Mouse (Mus musculus): ENCODE measurements at regions not wholly inside any gene's neighbourhood (a gene's known extent, or its start where the extent isn't known, plus 50 kb on each side); places are given as distances from the start of the nearest gene placed in this dataset.

- no peak for ATAC-seq (replicated peaks; ENCODE audit: poor library complexity)
Observed at GRCm38 (mm10) chr9:94386190-94386589, 151.7 kb downstream of the 1190002N15Rik start.

- ATAC-seq (replicated peaks; ENCODE audit: poor library complexity) = no peak
Observed at GRCm38 (mm10) chr9:94382293-94382692, 155.6 kb downstream of the 1190002N15Rik start.

GRCm38 (mm10) chr9:94378835-94379234 lies 159.0 kb downstream of the 1190002N15Rik start:
- no peak for ATAC-seq (replicated peaks; ENCODE audit: poor library complexity)

GRCm38 (mm10) chr9:94378291-94378690 lies 159.6 kb downstream of the 1190002N15Rik start:
- no peak for ATAC-seq (replicated peaks; ENCODE audit: poor library complexity)

GRCm38 (mm10) chr9:94377346-94378039 lies 160.4 kb downstream of the 1190002N15Rik start:
- no peak for ATAC-seq (replicated peaks; ENCODE audit: poor library complexity)

- ATAC-seq (replicated peaks; ENCODE audit: poor library complexity) = no peak
Observed at GRCm38 (mm10) chr9:94370976-94371375, 166.9 kb downstream of the 1190002N15Rik start.

GRCm38 (mm10) chr9:94368231-94368936 lies 169.5 kb downstream of the 1190002N15Rik start:
- ATAC-seq (replicated peaks; ENCODE audit: poor library complexity) = no peak

- no peak for ATAC-seq (replicated peaks; ENCODE audit: poor library complexity)
Observed at GRCm38 (mm10) chr9:94361877-94362697, 175.8 kb downstream of the 1190002N15Rik start.

- ATAC-seq (replicated peaks; ENCODE audit: poor library complexity) = no peak
Observed at GRCm38 (mm10) chr9:94361011-94361410, 176.9 kb downstream of the 1190002N15Rik start.

GRCm38 (mm10) chr9:94358150-94358549 lies 179.7 kb downstream of the 1190002N15Rik start:
- ATAC-seq (replicated peaks; ENCODE audit: poor library complexity) = no peak

GRCm38 (mm10) chr9:94342011-94342410 lies 195.9 kb downstream of the 1190002N15Rik start:
- ATAC-seq (replicated peaks; ENCODE audit: poor library complexity) = no peak

- ATAC-seq (replicated peaks; ENCODE audit: poor library complexity) = no peak
Observed at GRCm38 (mm10) chr9:94341531-94341930, 196.3 kb downstream of the 1190002N15Rik start.

- ATAC-seq (replicated peaks; ENCODE audit: poor library complexity) = no peak
Observed at GRCm38 (mm10) chr9:94333450-94333849, 204.4 kb downstream of the 1190002N15Rik start.

GRCm38 (mm10) chr9:94323011-94323410 lies 214.9 kb downstream of the 1190002N15Rik start:
- no peak for ATAC-seq (replicated peaks; ENCODE audit: poor library complexity)

- ATAC-seq (replicated peaks; ENCODE audit: poor library complexity) = no peak
Observed at GRCm38 (mm10) chr9:94302575-94302974, 235.3 kb downstream of the 1190002N15Rik start.

GRCm38 (mm10) chr9:94301896-94302295 lies 236.0 kb downstream of the 1190002N15Rik start:
- ATAC-seq (replicated peaks; ENCODE audit: poor library complexity) = no peak

GRCm38 (mm10) chr9:94295431-94295830 lies 242.4 kb downstream of the 1190002N15Rik start:
- ATAC-seq (replicated peaks; ENCODE audit: poor library complexity) = no peak

- ATAC-seq (replicated peaks; ENCODE audit: poor library complexity) = no peak
Observed at GRCm38 (mm10) chr9:94292147-94292546, 245.7 kb downstream of the 1190002N15Rik start.

GRCm38 (mm10) chr9:94289546-94289945 lies 248.3 kb downstream of the 1190002N15Rik start:
- no peak for ATAC-seq (replicated peaks; ENCODE audit: poor library complexity)

GRCm38 (mm10) chr9:94287559-94287958 lies 250.3 kb downstream of the 1190002N15Rik start:
- ATAC-seq (replicated peaks; ENCODE audit: poor library complexity) = no peak
